In the genomic region with DNA sequence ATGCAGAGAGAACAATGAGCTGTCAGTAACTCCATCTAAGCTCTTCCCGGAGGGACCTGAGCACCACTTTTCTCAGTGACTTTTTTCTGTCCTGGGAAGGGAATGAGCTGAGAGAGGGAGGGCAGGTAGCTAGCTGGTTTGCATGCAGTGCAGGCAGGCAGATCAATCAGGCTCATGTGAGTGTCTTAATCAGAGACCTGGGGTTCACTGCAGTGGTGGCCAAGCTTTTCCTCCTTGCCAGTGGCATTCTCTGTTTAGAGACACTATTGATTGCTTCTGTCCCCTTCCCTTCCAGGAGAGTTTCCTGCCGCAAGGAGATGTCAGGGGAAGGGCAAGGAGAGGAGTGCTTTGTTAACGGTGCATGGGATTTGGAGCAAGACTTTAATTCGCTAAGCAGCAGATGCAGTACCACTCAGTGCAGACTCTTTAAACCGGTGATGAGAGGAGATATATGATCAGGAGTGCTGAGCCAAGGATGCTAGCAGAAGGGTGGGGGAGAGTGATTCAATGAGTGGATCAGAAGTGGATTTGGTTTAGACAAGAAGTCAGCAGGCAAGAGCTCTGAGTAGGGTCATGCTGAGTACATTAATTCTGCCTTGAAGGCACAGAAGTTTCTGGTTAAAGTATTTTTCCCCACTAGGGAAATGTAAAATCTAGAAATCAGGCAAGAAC, we compare ENCODE assay signal across 19 mouse cellular contexts.
DNase-seq lines count a peak whose midpoint lies in the region; ATAC-seq lines count a peak whose summit lies in the region.
"Had no signal": no experiment of that assay in that cellular context is flagged by ENCODE, and none has a peak within 500 bp of the region (broad histone marks: within the 10 kb centered on the region; RNA-seq: fewer than 3 reads in every experiment).

No protein-coding gene starts in this region.

- H3K27me3 ChIP-seq in neural tube, embryonic 11.5 days (ENCODE audit: control insufficient read depth, insufficient read depth, low read length) = no peaks in the 10 kb centered on the region
- no peaks in the 10 kb centered on the region for H3K27me3 ChIP-seq in forebrain, embryonic 16.5 days (replicated peaks; ENCODE audit: control insufficient read depth, insufficient read depth, low read length)
- H3K27me3 ChIP-seq in midbrain, embryonic 12.5 days = no peaks in the 10 kb centered on the region
- no peaks in the 10 kb centered on the region for H3K27me3 ChIP-seq in kidney, embryonic 15.5 days
- H3K27me3 ChIP-seq: liver, embryonic 13.5 days; stomach, embryonic 15.5 days had no signal

- no peak overlapping the region for H3K27ac ChIP-seq in neural tube, embryonic 11.5 days (ENCODE audit: low read depth, low read length)
- H3K27ac ChIP-seq in forebrain, embryonic 16.5 days (ENCODE audit: low read length) = no peak overlapping the region
- no peak overlapping the region; the same call in 1 of the 2 replicates for H3K27ac ChIP-seq in midbrain, embryonic 12.5 days (replicated peaks)
- no peak overlapping the region for H3K27ac ChIP-seq in kidney, embryonic 15.5 days
- H3K27ac ChIP-seq: liver, embryonic 13.5 days; stomach, embryonic 15.5 days had no signal

- no peaks in the 10 kb centered on the region for H3K36me3 ChIP-seq in neural tube, embryonic 11.5 days (ENCODE audit: control insufficient read depth, insufficient read depth, low read length)
- no peaks in the 10 kb centered on the region for H3K36me3 ChIP-seq in forebrain, embryonic 16.5 days (ENCODE audit: control insufficient read depth, insufficient read depth)
- H3K36me3 ChIP-seq in midbrain, embryonic 12.5 days = no peaks in the 10 kb centered on the region
- no peaks in the 10 kb centered on the region for H3K36me3 ChIP-seq in kidney, embryonic 15.5 days
- H3K36me3 ChIP-seq: G1E; liver, embryonic 13.5 days; stomach, embryonic 15.5 days had no signal

- no peaks in the 10 kb centered on the region for H3K9me3 ChIP-seq in neural tube, embryonic 11.5 days (ENCODE audit: control insufficient read depth, low read length)
- H3K9me3 ChIP-seq in forebrain, embryonic 16.5 days (ENCODE audit: control insufficient read depth, low read length) = no peaks in the 10 kb centered on the region
- no peaks in the 10 kb centered on the region for H3K9me3 ChIP-seq in midbrain, embryonic 12.5 days
- no peaks in the 10 kb centered on the region for H3K9me3 ChIP-seq in kidney, embryonic 15.5 days (replicated peaks)
- H3K9me3 ChIP-seq: G1E; stomach, embryonic 15.5 days had no signal

- no peak for ATAC-seq in neural tube, embryonic 11.5 days (ENCODE audit: insufficient read depth, low FRiP score, low TSS enrichment)
- ATAC-seq in forebrain, embryonic 16.5 days = 0 out of 2 replicates have a peak, but pooled peaks have one; percentile 43
- peak; percentile 74 for ATAC-seq in midbrain, embryonic 12.5 days (ENCODE audit: low FRiP score, low read depth)
- no peak for ATAC-seq in kidney, embryonic 15.5 days (replicated peaks; ENCODE audit: low FRiP score)

- no peaks in the 10 kb centered on the region for H3K4me1 ChIP-seq in neural tube, embryonic 11.5 days (ENCODE audit: control insufficient read depth, insufficient read depth, low read length)
- H3K4me1 ChIP-seq in forebrain, embryonic 16.5 days (replicated peaks; ENCODE audit: control insufficient read depth, insufficient read depth, low read length) = no peaks in the 10 kb centered on the region; the same call in 1 of the 2 replicates
- 0 out of 2 replicates have a peak, but pooled peaks cover 3% of the 10 kb centered on the region for H3K4me1 ChIP-seq in midbrain, embryonic 12.5 days
- no peaks in the 10 kb centered on the region for H3K4me1 ChIP-seq in kidney, embryonic 15.5 days
- H3K4me1 ChIP-seq: liver, embryonic 13.5 days; stomach, embryonic 15.5 days had no signal

- DNase-seq in neural tube, embryonic 11.5 days (ENCODE audit: low spot score) = peak; percentile 12
- DNase-seq in neural tube, embryonic 10.5 days (ENCODE audit: extremely low spot score, low spot score) = no peak
- no peak for DNase-seq in liver
- DNase-seq in gastrocnemius, adult 18-20 months (ENCODE audit: low spot score) = no peak
- DNase-seq: adrenal gland, adult 8-10 months; cerebellum, adult 8-10 months; gastrocnemius, postnatal 14 days; heart, postnatal 10 days; kidney, adult 11 months; kidney, postnatal 36 days; liver, embryonic 13.5 days; lung, postnatal 10 days; right cerebral cortex, adult 18-20 months; spleen, adult 18-20 months had no signal

- WGBS in neural tube, embryonic 11.5 days = 10% methylated on average over 5 of the region's 5 CpGs
- 9% methylated on average over 5 of the region's 5 CpGs for WGBS in forebrain, embryonic 16.5 days
- 11% methylated on average over 5 of the region's 5 CpGs for WGBS in midbrain, embryonic 12.5 days
- 16% methylated on average over 5 of the region's 5 CpGs for WGBS in kidney, embryonic 15.5 days

- no peak overlapping the region for H3K9ac ChIP-seq in neural tube, embryonic 11.5 days (ENCODE audit: low read length)
- no peak overlapping the region for H3K9ac ChIP-seq in forebrain, embryonic 16.5 days (replicated peaks; ENCODE audit: low read depth, low read length)
- H3K9ac ChIP-seq in midbrain, embryonic 12.5 days (replicated peaks) = no peak overlapping the region
- no peak overlapping the region for H3K9ac ChIP-seq in kidney, embryonic 15.5 days
- H3K9ac ChIP-seq: liver, embryonic 13.5 days; stomach, embryonic 15.5 days had no signal

- no peak overlapping the region for H3K4me3 ChIP-seq in neural tube, embryonic 11.5 days (ENCODE audit: low read depth, low read length)
- H3K4me3 ChIP-seq in forebrain, embryonic 16.5 days (replicated peaks; ENCODE audit: low read length) = no peak overlapping the region
- no peak overlapping the region for H3K4me3 ChIP-seq in midbrain, embryonic 12.5 days
- H3K4me3 ChIP-seq in kidney, embryonic 15.5 days (replicated peaks) = no peak overlapping the region
- H3K4me3 ChIP-seq: liver, embryonic 13.5 days; stomach, embryonic 15.5 days had no signal

- H3K4me2 ChIP-seq in neural tube, embryonic 11.5 days (ENCODE audit: low read depth) = no peak overlapping the region
- no peak overlapping the region for H3K4me2 ChIP-seq in forebrain, embryonic 16.5 days (ENCODE audit: low read length)
- no peak overlapping the region for H3K4me2 ChIP-seq in midbrain, embryonic 12.5 days (replicated peaks)
- no peak overlapping the region for H3K4me2 ChIP-seq in kidney, embryonic 15.5 days
- H3K4me2 ChIP-seq: liver, embryonic 13.5 days; stomach, embryonic 15.5 days had no signal

Comparison
In these comparisons a context has a peak if more than half of its experiments do, and no peak if none do; other contexts are left out.
1. ATAC-seq: peak in forebrain, embryonic 16.5 days (single experiment) and midbrain, embryonic 12.5 days (single experiment); none in neural tube, embryonic 11.5 days (single experiment) and kidney, embryonic 15.5 days (single experiment).